Mouse (Mus musculus) CD4-positive, CD25-positive, alpha-beta regulatory T cell, adult 2 months (primary cell): Measurements from ENCODE around the gene Suox.
"Not testable (repeated sequence)": the region's sequence is repeated elsewhere in the genome, so short reads cannot be mapped to it uniquely, and the experiment has no call there.

ENCODE experiments used
- DNase-seq: peaks from one replicate; pipeline ENCODE4 v3.0.0-alpha.2; 2012; ENCODE audit warnings: low read depth, low spot score

The Suox gene

DNA sequence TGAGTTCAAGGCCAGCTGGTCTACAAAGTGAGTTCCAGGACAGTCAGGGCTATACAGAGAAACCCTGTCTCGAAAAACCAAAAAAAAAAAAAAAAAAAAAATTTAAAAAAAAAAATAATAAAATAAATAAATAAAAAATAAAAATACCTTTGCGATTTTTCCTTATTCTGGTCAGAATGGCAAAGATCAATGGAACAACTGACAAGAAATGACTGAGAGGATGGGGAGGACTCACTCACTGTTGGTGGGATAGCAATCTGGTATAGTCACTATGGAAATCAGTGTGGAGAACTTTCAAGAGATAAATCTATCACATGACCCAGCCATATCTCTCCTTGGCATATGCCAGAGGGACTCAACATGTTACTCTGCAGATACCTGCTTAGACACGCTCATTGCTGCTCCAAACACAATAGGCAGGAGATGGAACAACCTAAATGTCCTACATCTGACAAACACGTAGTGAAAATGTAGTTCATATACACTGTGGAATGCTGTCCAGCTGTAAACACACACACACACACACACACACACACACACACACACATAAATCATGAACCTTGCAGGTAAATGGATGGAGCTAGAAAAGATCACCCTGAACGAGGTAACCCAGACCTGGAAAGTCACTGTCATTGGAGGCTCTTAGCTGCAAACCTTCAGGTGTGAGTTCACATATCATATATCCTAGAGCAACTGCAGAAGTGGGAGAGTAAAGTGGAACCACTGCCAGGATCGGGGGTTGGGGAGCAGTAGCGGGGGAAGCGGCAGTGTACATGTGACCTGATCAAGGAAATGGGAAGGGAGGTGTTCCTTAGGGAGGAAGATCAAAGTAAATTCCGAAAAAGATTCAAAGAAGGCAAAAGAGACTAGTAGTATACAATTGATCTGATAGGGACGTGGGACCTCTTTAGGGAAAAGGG lies 46.2 kb downstream of the Suox start:
- no peak for DNase-seq

DNA sequence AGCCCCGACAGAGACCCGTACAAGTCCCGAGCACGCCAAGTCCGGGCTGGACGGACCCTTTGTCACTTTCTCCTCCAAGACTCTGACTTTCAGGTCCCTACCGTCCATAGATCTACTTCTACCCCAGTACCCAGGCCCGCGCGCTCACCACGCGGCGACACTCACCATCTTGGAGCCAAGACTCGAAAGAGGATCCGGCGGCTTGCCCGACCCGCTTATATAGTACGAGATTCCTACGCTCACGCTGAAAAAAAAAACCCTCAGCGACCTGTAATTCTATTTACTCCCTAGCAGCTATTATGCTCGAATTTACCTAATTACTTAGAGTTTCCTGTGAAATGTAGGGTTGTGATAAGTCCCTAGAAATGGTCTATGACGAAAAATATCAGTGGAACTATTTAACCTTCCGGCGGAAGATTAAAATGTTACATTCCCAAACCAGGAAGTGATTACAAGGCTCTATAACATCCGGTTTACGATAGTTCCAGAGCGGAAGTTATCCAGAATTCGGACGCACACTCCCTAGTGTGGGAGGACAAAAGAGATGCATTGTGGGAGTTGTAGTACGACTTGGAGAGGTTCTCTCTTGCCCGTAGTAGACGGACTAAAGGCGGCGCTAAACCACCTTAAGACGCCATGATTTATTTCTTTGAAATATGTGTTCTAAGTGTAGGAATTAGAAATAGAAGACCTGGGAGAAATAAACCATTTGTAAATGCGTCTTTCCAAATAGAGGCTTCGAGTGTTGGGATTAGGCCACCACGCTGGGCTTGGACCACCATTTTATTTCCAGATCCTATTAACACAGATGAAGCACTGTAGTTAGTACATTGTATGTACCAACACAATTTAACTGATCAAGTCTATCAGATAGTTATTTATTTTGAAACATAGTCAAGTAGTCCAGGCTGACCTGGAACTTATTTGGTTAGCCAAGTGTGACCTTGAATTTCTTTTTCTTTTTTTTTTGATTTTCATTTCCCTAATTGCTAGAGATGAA lies 47.3 kb downstream of the Suox start, which contains the start of gene Rps26:
Rps26 (minus strand) TSS at position 437 of the 1,000 bp plus-strand sequence.
- DNase-seq: peak; percentile 97

DNA sequence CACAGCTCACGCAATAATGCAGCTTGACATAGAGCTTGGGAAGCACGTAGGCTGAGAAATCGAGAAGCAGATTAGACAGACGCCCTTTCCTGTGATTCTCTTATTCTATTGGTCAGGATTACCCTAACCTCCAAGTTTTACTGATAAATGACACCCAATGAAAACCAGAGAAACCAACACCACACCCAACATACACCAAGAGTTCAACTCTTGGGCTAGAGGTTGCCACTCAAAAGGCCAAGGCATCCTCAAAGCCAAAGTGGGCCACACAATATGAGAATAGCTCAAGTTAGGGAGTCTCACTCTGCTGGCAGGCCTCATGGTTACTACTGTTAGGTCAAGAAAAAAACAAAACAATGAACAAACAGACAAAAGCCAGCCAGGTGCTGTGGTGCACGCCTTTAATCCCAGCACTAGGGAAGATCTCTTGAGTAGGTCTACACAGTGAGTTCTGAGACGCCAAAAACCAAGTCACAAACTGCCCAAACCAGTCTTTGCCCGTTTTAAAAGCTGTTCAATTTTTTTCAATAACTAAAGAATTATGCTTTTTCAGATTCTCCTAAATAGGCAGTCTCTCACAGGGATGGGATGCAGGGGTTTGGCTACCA lies 48.5 kb downstream of the Suox start:
- no peak for DNase-seq

DNA sequence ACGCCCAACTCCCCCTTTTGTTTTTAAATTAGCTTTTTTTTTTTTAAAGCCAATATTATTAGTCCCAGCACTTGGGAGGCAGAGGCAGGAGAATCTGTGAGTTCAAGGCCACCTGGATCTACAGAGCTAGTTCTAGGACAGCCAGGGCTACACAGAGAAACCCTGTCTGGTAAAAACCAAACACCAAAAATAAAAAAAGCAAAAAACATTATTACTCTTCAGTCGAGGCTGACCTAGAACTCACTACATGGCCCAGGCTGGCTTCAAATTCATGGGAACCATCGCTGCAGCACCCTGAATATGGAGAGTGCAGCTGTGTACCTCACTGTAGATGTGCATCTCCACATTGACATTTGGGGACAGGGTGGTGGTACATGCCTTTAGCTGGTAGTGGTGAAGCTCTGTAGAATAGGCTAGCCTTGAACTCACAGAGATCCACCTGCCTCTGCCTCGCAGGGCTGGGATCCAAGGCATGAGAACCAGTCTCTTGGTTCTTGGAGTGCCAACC lies 50.7 kb downstream of the Suox start:
- DNase-seq: not testable (repeated sequence)

DNA sequence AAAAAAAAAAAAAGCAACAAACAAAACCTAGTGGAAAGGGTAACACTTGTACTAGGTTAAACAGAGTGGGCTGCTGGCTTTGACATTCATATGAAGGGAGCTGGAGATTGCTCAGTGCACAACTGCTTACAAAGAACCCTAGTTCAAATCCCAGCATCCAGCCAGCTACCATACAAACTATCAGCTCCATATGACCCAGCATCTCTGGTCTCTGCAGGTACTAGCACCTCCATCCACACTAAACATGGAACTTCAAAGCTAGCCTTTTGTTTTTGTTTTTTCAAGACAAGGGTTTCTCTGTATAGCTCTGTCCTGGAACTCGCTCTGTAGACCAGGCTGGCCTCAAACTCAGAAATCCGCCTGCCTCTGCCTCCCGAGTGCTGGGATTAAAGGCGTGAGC lies 51.2 kb downstream of the Suox start:
- no peak for DNase-seq

DNA sequence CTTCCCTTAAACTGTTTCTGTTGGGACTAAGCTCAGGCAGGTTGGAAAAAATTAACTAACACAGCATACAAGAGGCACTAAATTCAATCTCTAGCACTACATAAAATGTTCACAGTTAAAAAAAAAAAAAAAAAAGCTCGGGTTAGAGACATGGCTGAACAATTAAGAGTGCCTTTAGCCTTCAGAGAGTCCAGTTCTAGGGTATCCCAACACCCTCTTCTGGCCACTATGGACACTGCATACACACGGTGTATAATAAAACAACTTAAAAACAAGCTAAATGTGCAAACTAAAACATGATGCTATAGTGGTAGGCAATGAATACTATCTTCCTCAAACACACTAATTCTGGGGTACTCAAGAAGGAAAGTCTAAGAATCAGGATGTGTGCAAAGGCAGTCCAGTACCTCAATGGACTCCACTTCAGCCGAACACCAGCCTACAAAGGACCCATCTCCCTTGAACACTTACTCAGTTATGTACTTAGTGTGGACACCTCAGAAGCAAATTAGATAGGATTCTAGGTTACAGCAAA lies 51.8 kb downstream of the Suox start:
- no peak for DNase-seq

DNA sequence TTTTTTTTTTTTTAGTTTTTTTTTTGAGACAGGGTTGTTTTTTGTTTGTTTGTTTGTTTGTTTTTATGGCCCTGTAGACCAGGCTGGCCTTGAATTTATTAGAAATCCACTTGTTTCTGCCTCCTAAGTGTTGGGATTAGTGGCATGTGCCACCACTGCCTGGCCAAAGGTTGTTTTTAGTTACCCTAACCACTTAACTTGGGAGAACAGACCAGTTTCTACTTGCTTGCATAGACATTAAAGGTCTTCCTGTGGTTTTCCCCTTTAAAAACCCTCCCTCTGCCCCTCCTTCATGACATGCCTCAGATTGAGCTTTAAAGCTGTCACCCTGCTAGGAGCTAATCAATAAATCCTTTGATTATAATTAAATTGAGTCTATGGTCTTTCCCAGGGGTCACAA lies 53.6 kb downstream of the Suox start:
- no peak for DNase-seq
